Mouse (Mus musculus) cerebellum, adult 9-10 months (tissue): Measurements from ENCODE around the gene Garnl3.
A peak's percentile ranks its signal among the peaks of the same experiment; 100 is the strongest.

ENCODE experiments used
- DNase-seq: peaks from one replicate; pipeline ENCODE4 v3.0.0; 2022

The Garnl3 gene

DNA sequence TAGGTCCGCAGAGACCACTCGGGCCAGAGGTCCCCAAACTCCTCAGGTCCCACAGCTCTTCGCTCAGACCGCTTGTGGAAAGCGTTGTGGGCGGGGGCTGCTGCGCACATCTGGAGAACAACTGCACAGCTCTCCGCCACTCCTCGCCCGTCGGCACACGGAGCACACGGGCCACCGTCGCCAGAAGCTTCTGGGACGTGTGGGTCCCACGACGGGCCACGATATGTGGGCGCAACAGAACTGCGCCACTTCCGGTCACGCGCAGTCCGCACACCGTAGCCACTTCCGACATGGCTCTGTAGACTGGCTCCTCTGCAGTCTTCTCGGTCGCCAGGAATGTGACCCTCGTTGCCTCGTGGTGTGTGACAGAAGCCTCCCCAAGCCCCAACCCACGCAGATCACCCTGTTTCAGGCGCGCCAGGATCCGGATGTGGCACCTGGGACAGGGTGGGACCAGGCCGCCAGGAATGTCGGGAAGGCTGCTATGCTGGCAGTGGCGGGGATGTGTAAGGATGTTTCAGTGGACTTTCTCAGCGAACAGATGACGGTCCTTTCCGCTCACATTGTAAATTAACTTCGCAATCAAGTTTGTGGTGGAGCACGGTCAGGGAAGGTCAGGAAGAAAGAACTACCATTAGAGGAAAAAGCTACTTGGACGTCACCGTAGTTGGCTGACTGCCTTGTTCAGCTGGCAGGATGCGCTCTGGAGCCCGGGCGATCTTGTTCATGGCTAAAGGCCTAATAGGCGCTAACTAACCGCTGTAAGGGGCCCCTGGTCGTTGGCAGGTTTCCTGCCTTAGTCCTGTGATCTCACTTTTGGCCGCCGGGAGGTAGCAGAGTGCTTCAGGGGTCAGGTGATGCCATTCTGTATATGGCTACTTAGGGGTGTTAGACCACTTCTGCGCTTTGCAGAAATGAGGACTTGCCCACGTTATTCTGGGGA is 164.5 kb downstream of the Garnl3 start:
- DNase-seq = peak; percentile 86

DNA sequence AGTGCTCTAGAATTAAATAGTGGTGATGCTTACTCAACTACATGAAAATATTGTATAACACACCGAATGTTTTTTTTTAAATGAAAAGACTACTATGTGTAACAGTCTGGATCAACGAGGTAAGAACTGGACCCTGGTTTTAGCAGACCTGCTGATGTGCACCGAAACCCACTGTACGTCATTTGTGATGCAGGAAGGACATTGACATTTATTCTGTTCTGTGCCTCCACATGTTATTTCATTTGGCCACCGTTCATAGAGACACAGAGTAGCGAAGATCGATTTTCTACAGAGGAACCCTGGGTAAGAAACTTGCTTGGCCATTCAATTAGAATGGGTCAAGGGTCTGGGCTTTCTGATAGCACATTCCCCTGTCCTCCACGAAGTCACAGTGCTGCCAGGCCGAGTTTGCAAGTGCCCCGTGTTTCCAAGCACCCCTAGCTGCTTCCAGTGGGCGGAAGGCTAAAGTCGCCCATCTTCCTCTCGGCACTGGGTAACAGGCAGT is 165.2 kb downstream of the Garnl3 start:
- no peak for DNase-seq

DNA sequence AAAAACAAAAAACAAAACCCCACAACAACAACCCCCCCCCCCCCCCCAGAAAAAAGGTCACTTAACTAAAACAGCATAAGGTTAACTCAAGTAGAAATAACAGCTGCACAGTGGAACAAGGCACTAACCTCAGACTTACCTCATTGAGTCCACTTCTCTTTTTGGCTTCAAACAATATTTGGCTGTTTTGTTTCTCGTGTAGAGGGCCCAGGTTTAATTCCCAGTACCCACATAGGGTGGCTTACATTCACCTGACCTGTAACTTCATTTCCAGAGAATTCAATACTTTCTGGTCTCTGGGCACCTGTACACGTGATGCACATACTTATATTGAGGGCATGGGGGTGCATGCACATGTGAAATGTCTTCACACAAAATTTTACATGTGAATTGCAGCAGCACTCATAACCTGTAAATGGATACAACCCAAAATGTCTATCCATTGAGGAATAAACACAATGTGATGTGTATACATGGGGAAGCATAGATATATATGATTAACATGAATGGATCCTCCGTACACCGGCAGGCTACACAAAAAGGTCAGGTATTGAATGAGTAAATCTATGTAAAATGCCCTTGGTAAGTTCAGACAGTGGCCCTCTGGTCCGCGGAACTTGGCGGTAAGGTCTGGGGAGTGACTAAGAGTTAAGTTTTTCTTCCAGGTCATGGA is 165.8 kb downstream of the Garnl3 start:
- DNase-seq = peak; percentile 50

DNA sequence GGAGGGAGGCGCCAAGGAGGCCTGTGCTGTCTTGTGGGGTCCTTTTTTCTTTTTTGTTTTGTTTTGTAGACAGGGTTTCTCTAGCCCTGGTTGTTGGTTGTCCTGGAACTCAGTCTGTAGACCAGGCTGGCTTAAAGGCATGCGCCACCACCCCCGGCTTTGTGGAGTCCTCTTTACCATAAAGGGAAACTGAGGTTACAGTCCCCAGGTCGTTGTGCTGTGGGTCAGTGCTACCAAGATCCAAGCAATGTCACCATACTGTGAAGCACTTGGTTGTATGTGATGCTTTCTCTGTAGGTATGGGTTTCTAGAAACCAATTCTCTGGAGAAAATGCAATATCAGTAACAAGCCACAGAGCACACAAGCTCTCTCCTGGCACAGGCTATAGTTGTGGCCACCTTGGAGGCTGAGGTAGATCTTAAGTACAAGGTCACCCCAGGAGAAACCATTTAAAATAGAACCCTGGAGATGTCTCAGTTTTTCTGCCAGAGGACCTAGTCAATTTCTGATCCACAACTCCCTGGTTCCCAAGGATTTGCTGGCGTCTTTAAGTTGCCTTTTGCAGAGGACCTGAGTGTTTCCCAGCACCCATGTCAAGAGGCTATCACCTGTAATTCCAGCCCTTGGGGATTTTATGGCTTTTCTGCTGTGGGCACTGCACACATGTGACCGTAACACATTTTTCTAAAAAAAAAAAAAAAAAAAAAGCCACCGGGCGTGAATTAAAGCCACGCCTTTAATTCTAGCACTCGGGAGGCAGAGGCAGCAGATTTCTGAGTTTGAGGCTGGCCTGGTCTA is 166.6 kb downstream of the Garnl3 start:
- peak; percentile 29 for DNase-seq

DNA sequence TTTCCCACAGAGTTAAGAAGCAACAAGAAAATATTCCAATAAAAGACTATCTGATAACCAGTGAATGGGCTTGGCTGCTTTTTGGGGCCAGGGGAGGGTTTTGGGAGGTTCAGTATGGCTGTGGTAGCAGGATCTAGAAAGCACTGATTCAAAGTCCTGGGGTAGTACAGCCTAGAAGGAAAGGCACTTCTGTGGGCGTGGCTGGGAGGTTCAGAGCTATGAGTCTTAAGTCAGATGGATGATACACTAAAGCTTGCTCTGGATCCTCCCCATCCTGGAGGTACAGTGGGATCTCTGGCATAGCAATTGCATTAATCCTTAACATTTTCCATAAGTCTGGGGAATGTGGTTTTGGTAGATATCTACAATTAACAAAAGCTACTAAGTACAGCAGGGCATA is 167.5 kb downstream of the Garnl3 start:
- peak; percentile 23 for DNase-seq

DNA sequence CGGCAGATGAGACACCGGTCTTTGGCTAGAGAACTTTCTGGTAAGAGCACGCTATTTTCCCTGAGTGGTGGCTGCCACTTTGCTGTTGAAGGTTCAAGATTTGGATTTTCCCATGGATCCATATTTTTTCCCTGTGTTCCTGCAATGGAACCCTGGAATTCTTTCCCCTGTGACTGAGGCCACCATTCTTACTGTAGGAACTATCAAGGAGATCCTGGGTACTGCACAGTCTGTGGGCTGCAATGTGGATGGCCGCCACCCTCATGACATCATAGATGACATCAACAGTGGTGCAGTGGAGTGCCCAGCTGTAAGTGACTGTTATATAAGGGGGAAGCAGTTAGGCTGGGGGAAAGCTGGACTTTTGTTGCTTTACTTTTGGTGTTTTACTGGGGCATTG is 167.9 kb downstream of the Garnl3 start:
- no peak for DNase-seq

DNA sequence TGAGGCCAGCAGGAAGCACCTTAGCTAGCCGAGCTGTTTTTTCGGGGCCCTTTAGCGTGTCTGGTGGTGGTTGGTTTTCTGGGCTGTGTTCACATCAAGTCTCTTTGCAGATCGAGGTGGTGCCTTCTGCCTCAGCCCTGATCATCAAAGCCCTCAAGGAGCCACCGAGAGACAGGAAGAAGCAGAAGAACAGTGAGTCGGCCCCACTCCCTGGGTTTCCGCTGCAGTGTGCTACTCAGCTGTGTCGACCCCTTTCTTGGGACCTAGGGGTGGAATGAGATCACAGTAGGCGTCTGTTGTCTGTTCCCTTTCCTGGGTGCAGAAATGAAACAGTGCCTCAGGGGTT is 168.6 kb downstream of the Garnl3 start:
- DNase-seq = peak; percentile 36

DNA sequence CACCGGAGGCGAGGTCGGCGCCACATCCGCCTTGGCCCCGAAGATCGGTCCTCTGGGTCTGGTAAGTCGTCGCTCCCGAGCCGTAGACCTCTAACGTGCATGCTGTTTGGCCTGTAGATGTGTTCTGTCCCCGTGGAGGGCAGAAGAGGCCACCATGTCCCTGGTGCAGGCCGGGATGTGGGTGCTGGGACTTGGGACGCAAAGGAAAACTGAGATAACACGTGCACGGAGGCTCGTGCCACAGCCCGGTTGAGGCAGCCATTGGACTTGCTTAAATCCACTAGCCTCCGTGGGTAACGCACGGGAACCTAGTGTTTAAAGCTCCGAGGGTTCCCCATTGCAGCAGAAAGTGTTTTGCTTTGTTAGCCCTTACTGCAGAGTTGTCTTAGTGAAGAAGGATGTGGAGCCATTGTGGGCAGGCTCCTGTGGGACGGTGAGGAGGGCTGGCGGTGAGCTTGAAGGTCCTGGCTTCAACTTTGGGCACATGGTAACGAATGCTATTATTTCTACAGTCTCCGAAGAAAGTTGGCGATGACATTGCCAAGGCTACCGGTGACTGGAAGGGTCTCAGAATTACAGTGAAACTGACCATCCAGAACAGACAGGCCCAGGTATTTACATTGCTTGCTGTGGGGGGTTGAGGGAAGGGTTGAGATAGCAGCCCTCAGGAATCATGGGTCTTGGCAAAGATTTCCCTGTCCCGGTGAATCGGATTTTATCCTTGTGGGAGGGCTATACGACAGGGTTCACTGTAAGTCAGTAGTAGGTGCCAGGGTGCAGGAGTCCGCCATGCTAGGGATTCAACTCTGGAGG is 169.2 kb downstream of the Garnl3 start:
- peak; percentile 43 for DNase-seq

DNA sequence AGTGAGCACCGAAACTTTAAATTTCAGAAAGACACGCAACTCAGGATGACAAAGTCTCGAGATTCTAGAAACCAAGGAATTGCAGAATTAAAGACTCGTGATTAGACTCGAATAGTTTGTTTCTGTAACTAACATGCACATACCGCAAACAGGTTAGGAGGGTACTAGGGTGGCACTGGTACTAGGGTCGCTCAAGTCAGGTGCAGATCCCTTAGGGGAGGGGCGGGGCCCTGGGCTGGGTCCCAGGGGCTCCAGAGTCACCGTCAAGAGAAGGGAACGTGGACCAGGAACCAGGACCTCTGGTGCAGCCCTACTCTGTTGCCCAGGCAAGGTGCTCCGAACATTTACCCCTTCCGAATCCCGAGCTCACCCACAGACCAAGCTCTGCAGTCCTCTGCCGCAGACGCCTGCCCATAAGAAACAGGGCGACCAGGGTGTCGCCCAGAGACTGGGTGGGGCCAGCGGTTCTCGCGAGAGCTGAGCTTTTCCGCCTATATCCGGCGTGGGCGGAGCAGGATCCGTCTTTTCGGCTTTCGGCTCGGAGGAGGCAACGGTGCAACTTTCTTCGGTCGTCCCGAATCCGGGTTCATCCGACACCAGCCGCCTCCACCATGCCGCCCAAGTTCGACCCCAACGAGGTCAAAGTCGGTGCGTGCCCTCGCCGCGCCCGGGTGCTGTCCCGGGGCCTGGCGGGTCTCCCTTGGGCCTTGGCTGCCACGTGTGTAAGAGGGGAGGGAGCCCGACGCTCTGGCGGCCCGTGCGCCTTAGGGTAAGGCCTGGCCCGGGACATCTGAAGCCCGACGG is 170.1 kb downstream of the Garnl3 start, which contains the start of the genes Rpl12 and Lrsam1:
Gene Rpl12 (plus strand): TSS at position 368 of the 804 bp plus-strand sequence.
Gene Lrsam1 (minus strand): TSS at position 423 of the 804 bp plus-strand sequence.
- DNase-seq = peak; percentile 89

DNA sequence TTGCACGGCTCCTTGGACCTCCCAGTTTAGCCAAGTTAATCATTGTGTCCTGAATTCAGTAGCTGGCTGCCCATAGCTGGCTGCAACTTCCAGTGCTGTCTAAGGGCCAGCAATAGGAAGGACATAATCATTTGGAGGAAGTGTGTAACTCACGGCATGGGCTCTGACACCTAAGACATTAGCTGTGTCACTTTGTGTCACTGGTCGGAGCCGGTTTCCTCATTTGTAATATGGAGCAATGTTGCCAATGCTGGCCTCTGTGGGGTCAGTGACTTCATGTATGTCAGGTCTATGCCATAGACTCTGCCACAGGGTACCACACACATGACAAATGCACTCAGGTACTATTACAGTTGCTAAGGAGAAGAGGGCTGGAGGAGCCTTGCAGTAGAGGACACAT is 171.2 kb downstream of the Garnl3 start:
- DNase-seq = peak; percentile 47

DNA sequence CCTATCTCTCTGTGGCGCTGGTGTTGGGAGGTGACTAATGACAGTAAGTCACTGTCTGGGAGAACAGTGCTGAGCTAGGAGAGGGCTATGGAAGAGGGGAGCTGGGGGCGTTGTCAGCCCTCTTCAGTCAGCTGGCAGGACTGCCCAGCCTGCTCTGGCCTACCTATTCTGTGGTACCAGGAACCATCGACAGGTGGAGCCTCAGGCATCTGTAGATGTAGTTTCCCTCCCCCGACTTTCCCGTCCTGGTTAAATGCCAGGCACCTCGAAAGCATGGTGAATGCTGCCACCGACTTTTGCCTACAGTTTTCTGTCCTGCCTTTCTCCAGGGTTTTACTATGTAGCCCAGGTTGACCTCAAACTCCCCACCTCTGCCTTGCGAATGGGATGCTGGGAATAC is 174.1 kb downstream of the Garnl3 start:
- peak; percentile 35 for DNase-seq

DNA sequence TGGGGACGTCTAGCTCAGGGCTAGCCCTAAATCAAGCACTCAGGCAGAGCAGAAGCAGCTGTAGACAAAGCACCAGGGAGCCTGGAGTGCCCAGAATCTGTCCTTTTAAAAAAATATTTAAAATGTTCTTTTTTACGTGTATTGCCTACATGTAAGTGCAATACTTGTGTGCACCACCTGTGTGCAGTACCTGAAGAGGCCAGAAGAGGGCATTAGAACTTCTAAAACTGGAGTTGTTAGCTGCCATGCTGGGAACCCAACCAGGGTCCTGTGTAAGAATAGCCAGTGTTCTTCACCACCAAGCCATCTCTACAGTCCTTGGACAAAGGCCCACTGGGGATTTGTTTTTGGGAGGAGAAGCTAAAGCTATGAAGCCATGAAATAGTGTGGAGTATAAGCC is 176.9 kb downstream of the Garnl3 start:
- no peak for DNase-seq

DNA sequence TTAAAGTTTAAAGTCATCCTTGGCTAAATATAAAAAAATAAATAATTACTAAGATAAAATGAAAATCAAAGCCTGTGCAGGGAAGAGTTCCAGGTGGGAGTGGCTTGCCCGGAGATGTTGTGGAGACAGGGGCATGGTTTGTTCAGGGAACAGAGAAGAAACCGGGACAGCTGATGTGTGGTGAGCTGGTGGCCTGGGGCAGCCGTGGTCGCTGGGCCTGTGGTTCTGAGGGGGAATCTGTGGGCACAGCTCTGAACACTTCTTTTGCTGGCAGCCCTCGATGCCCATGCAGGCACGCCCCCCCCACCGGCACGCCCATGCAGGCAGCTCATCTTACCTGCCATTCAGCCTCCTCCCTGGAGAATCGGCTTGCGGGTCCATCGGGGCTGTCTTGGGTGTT is 184.0 kb downstream of the Garnl3 start:
- no peak for DNase-seq

DNA sequence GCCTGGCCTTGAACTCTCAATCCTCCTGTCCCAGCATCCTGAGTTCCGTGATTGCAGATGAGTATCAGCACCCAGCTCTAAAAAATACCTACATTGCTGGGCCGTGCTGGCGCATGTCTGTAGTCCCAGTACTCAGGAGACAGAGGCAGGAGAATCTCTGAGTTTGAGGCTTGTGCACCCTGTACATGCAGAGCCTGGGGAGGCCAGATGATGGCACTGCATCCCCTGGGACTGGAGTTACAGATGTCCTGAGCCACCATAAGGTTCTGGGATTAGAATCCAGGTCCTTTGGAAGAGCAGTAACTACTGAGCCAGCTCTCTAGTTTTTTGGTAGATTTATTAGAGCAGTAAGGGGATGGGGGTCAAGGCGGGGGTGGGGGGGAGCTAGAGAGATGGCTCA is 191.0 kb downstream of the Garnl3 start:
- no peak for DNase-seq

DNA sequence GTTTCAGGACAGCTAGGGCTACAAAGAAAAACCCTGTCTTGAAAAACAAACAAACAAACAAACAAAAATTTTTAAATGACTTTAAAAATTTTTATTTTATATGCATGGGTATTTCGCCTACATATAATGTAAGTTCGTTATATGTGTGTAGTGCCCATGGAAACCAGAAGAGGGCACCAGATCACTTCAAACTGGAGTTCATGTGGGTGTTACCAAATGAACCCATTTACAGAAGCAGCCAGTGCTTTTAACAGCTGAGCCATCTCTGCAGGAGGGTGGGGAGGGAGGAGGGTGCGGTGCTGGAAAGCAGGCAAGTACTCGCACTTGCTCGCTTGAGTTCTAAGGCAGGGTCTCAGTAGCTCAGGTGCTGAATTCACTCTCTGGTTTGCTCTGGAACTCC is 192.0 kb downstream of the Garnl3 start:
- DNase-seq = peak; percentile 62

DNA sequence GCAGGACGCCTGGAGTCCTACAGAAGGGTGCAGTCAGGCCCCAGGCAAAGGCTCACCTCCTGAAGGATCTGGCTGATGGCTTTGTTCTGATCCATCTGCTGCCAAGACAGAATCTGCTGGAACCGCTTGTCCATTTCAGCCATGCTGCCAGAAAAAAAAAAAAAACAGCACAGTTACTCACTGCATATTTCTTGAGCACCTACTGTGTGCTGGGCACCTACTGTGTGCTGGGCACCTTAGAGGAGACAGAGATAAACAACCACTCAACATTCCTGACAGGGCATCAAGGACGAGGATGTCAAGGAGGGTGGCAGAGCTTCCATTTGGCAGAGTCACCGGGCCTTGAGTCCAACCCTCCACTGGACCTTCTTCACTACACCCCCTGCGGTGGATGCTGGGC is 192.7 kb downstream of the Garnl3 start:
- no peak for DNase-seq
